Mouse (Mus musculus) liver, postnatal 0 days (tissue): ENCODE measurements around the gene E130308A19Rik.

Experiments used
- CTCF ChIP-seq: sonication (generic); IDR thresholded peaks from 2 replicates; pipeline ENCODE4 v1.5.1; 2016; ENCODE audit warnings: antibody characterized with exemption, low read depth
- EP300 ChIP-seq: IDR thresholded peaks from 2 replicates; pipeline ENCODE4 v1.6.1; 2016; ENCODE audit warnings: antibody characterized with exemption, low read depth, mild to moderate bottlenecking

DNA sequence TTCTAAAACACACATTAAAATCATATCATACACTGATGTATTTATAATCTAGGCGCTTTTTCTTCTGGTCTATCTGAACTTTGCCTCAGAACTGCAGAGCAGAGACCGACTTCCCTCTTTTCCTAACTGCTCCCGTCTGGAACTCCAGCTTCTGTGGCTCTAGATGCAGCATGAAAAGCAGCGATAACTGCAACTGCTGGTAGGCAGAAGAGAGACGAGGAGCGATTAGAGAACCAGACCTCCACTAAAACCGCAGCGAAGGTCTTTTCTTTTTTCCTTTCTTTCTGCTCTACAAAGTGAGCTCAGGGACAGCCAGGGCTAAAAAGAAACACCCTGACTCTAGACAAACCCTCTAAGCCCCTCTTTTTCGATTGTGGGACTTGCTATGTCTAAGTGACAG lies 4.1 kb downstream of the E130308A19Rik start:
- TF ChIP-seq CTCF (no peak), EP300 (no peak)
